Mouse (Mus musculus): Measurements from ENCODE around the gene 0610010K14Rik.

DNA sequence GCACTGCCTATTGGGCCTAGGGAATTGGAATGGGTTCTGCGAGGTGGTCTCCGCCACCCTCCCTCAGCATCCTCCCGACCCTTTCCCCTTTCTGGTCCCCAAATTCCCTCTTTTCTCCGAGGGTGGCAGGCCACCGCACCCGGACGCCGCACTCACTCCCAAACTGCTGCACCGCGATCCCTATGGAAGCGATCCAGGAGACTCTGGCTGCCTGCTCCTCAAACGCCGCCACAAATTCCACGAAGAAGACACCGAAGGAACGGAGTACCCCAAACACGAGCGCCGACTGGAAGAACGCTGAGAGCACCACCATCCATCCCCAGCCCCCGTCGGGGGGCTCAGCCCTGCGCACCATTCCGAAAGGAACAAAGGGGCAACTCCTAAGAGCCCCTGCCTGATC is 17.4 kb downstream of the 0610010K14Rik start:
- TF ChIP-seq CTCF (IDR thresholded peaks at IDR 0.05; ENCODE audit: extremely low read depth, insufficient read depth, insufficient read length, insufficient replicate concordance) (no peak), POLR2A (IDR thresholded peaks at IDR 0.05; ENCODE audit: low read depth, low read length) (no peak)

Measured in spleen, adult 2 months (tissue).